Comparison of ENCODE assay signal across 12 mouse cellular contexts in genomic region chr8:122030965-122031364, GRCm38 (mm10).
A peak's percentile ranks its signal among the peaks of the same experiment; 100 is the strongest.
DNase-seq lines count a peak whose midpoint lies in the region; ATAC-seq lines count a peak whose summit lies in the region.
"Had no signal": no experiment of that assay in that cellular context is flagged by ENCODE, and none has a peak within 500 bp of the region (broad histone marks: within the 10 kb centered on the region; RNA-seq: fewer than 3 reads in every experiment).

No protein-coding gene starts in this region.

- no peaks in the 10 kb centered on the region for H3K9me3 ChIP-seq in embryonic facial prominence, embryonic 14.5 days (ENCODE audit: control insufficient read depth, low read length)
- no peaks in the 10 kb centered on the region for H3K9me3 ChIP-seq in neural tube, embryonic 15.5 days (replicated peaks)
- H3K9me3 ChIP-seq: embryonic facial prominence, embryonic 12.5 days had no signal

- no peak overlapping the region for H3K9ac ChIP-seq in embryonic facial prominence, embryonic 14.5 days (ENCODE audit: low read depth, low read length)
- H3K9ac ChIP-seq in neural tube, embryonic 15.5 days (replicated peaks) = 0 out of 2 replicates have a peak overlapping the region, but pooled peaks have one; percentile 11
- H3K9ac ChIP-seq: embryonic facial prominence, embryonic 12.5 days had no signal

- H3K36me3 ChIP-seq in embryonic facial prominence, embryonic 14.5 days (ENCODE audit: control insufficient read depth, insufficient read depth, low read length) = peaks cover 12% of the 10 kb centered on the region
- H3K36me3 ChIP-seq in neural tube, embryonic 15.5 days = peaks cover 13% of the 10 kb centered on the region

- H3K4me3 ChIP-seq in embryonic facial prominence, embryonic 14.5 days (ENCODE audit: low read depth, low read length) = no peak overlapping the region
- no peak overlapping the region for H3K4me3 ChIP-seq in neural tube, embryonic 15.5 days (replicated peaks)
- H3K4me3 ChIP-seq: embryonic facial prominence, embryonic 12.5 days had no signal

- no peak overlapping the region for H3K4me2 ChIP-seq in embryonic facial prominence, embryonic 14.5 days (ENCODE audit: low read depth, low read length)
- H3K4me2 ChIP-seq in neural tube, embryonic 15.5 days = no peak overlapping the region
- H3K4me2 ChIP-seq: embryonic facial prominence, embryonic 12.5 days had no signal

- no peaks in the 10 kb centered on the region for H3K27me3 ChIP-seq in embryonic facial prominence, embryonic 14.5 days (replicated peaks; ENCODE audit: control insufficient read depth, insufficient read depth, low read length)
- no peaks in the 10 kb centered on the region for H3K27me3 ChIP-seq in neural tube, embryonic 15.5 days (replicated peaks)
- H3K27me3 ChIP-seq: embryonic facial prominence, embryonic 12.5 days had no signal

- H3K4me1 ChIP-seq in embryonic facial prominence, embryonic 14.5 days (ENCODE audit: control insufficient read depth, insufficient read depth, low read length) = no peaks in the 10 kb centered on the region; the same call in 1 of the 2 replicates
- peaks cover 23% of the 10 kb centered on the region for H3K4me1 ChIP-seq in neural tube, embryonic 15.5 days

- intact Hi-C loops in left cerebral cortex, postnatal 4 days (cut with DNase I) = no loop called here
- intact Hi-C loops in left cerebral cortex, postnatal 14 days (cut with DNase I) = no loop called here

- DNase-seq in cerebellum, adult 11 months = peak; percentile 48
- peak; percentile 85 for DNase-seq in left cerebral cortex, postnatal 4 days
- no peak for DNase-seq in left cerebral cortex, postnatal 14 days (ENCODE audit: low spot score in 2 of 2)
- DNase-seq in embryonic facial prominence, embryonic 14.5 days (ENCODE audit: low spot score) = peak; percentile 67
- no peak for DNase-seq in adrenal gland, postnatal 25 days
- DNase-seq in left cerebral cortex, adult 8-10 months (ENCODE audit: low spot score in 2 of 2) = no peak
- DNase-seq: kidney, adult 18-20 months; layer of hippocampus, adult 9-11 months; liver had no signal

- 29% methylated on average over 7 of the region's 7 CpGs for WGBS in embryonic facial prominence, embryonic 14.5 days
- WGBS in neural tube, embryonic 15.5 days = 29% methylated on average over 7 of the region's 7 CpGs

- no peak for ATAC-seq in cerebellum, adult (ENCODE audit: insufficient number of reproducible peaks, low FRiP score, low TSS enrichment)
- peak; percentile 55; the same call in 1 of the 2 replicates for ATAC-seq in embryonic facial prominence, embryonic 14.5 days (ENCODE audit: low read depth)
- no peak for ATAC-seq in neural tube, embryonic 15.5 days (ENCODE audit: low FRiP score)

- no peak overlapping the region; the same call in 1 of the 2 replicates for H3K27ac ChIP-seq in embryonic facial prominence, embryonic 14.5 days (replicated peaks; ENCODE audit: low read depth, low read length)
- H3K27ac ChIP-seq in neural tube, embryonic 15.5 days (replicated peaks) = no peak overlapping the region
- H3K27ac ChIP-seq: embryonic facial prominence, embryonic 12.5 days had no signal

Comparison
In these comparisons a context has a peak if more than half of its experiments do, and no peak if none do; other contexts are left out.
1. DNase-seq: peak in cerebellum, adult 11 months (single experiment), left cerebral cortex, postnatal 4 days (single experiment) and embryonic facial prominence, embryonic 14.5 days (single experiment); none in left cerebral cortex, postnatal 14 days (0 of 2), adrenal gland, postnatal 25 days (single experiment) and left cerebral cortex, adult 8-10 months (0 of 2).